Mouse (Mus musculus) embryonic facial prominence, embryonic 11.5 days (tissue): ENCODE measurements around the gene Lrrc75a. TPM values are rescaled to one million over a fixed set of nuclear protein-coding genes. Genes with fewer than 3 reads are reported as not detected.
"Not testable (repeated sequence)": the region's sequence is repeated elsewhere in the genome, so short reads cannot be mapped to it uniquely, and the experiment has no call there.

Source experiments
- ATAC-seq: fragments of 200-750 bp; cut with Nextera tagmentation; replicated peaks from 2 replicates; pipeline ENCODE4 v1.8.0; 2017; ENCODE audit warnings: low read depth; ENCODE audit not compliant: insufficient number of reproducible peaks, low FRiP score, low TSS enrichment
- DNase-seq: peaks from one replicate; pipeline ENCODE4 v3.0.0-alpha.2; 2015; ENCODE audit warnings: low spot score
- H3K27ac ChIP-seq: fragments of 300-500 bp; sonication (generic); replicated peaks from 2 replicates; pipeline ENCODE4 v1.5.1; 2014; ENCODE audit warnings: mild to moderate bottlenecking, low read depth, low read length, control low read depth
- H3K27me3 ChIP-seq: fragments of 300-500 bp; sonication (generic); 2 replicates; pipeline ENCODE4 v1.6.1; 2014; ENCODE audit warnings: mild to moderate bottlenecking, low read length, moderate library complexity, mixed read lengths; ENCODE audit not compliant: control insufficient read depth, insufficient read depth
- H3K36me3 ChIP-seq: fragments of 300-500 bp; sonication (generic); replicated peaks from 2 replicates; pipeline ENCODE4 v1.6.1; 2014; ENCODE audit warnings: low read depth, mild to moderate bottlenecking, low read length, moderate library complexity, mixed read lengths; ENCODE audit not compliant: control insufficient read depth, insufficient read depth
- H3K4me1 ChIP-seq: fragments of 300-500 bp; sonication (generic); 2 replicates; pipeline ENCODE4 v1.6.1; 2014; ENCODE audit warnings: low read length, mixed read lengths; ENCODE audit not compliant: control insufficient read depth, insufficient read depth
- H3K4me2 ChIP-seq: fragments of 300-500 bp; sonication (generic); 2 replicates; pipeline ENCODE4 v1.6.1; 2014; ENCODE audit warnings: low read depth, mild to moderate bottlenecking, control low read depth, low read length, moderate library complexity
- H3K4me3 ChIP-seq: fragments of 300-500 bp; sonication (generic); 2 replicates; pipeline ENCODE4 v1.5.1; 2014; ENCODE audit warnings: low read depth, low read length, control low read depth
- H3K9ac ChIP-seq: fragments of 300-500 bp; sonication (generic); replicated peaks from 2 replicates; pipeline ENCODE4 v1.6.1; 2014; ENCODE audit warnings: mild to moderate bottlenecking, control low read depth, low read length
- H3K9me3 ChIP-seq: fragments of 300-500 bp; sonication (generic); replicated peaks from 2 replicates; pipeline ENCODE4 v1.6.1; 2016; ENCODE audit warnings: mild to moderate bottlenecking, low read length, inconsistent platforms, mixed read lengths; ENCODE audit not compliant: control insufficient read depth
- WGBS: fragments of 180-500 bp; shearing (Covaris S2); extraction: QIAGEN DNeasy Blood & Tissue Kit; methylation state at CpG from one replicate; pipeline ENCODE4 v1.1.7; 2014; 5-methylcytosine and 5-hydroxymethylcytosine counted together
- polyA plus RNA-seq: library from polyadenylated mRNA; unstranded; fragments of >200 nt; fragmentation: Nextera tagmentation; extraction: Ambion mirVana; gene quantifications from 2 replicates; pipeline ENCODE4 v1.2.1, GENCODE M21; 2014

Lrrc75a gene
- polyA plus RNA-seq, 1 experiment from 2014 or later, result 14.2 TPM

DNA sequence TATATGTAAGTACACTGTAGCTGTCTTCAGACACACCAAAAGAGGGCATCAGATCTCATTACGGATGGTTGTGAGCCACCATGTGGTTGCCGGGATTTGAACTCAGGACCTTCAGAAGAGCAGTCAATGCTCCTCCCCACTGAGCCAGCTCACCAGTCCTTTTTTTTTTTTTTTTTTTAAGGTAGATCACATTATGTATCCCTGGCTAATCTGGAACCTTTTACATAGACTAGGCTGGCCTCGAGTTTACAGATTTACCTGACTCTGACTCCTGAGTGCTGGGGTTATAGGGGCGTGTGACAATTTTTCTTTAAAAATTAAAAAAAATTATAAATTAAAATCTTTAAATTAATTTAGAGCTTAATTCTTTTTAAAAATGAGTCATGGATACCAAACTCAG lies 1.5 kb upstream of the Lrrc75a start:
- not testable (repeated sequence) for H3K9me3 ChIP-seq, H3K9ac ChIP-seq, H3K27ac ChIP-seq, H3K4me3 ChIP-seq, DNase-seq, ATAC-seq, H3K4me2 ChIP-seq, H3K27me3 ChIP-seq, H3K36me3 ChIP-seq, H3K4me1 ChIP-seq
- WGBS, result 85% methylated on average over 4 of the region's 4 CpGs

DNA sequence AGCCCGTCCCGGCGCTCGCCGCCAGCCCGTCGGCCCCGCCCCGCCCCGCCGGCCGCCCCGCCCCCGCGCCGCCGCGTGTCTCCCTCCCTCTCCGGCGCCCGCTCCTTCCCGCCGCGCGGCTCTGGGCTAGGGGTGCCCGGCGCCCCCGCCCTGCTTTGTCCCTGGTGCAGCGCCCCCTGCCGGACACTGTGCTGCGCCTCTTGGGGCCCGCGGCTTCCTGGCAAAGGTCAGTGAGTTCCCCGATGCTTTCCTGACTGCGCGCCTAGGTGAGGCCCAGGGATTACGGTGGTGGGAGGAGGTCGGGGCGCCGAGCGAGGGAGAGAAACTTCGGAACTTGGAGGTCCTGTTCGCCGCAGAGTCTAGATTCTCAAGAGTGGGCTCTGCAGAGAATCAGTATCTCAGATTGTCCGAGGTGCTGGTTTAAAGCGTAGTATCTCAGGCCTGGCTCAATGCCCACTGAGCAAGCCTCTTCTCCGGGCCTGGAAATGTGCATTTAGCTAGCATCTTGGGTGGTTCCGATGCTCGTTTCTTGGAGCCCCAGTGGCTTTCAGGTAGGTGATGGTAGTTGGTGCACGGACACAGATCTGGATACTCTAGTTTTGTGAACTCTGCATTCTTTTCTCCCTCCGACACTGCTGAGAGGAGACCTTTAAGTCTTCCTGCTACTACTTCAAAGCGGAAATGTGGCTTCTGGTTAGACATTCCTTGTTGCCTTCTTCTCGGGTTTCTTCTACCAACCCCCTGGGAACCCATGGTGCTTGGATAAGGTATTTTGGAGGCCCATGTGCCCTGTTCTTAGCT lies 468 bp upstream of the Lrrc75a start, which contains the start of gene Mmgt2:
Mmgt2 (plus strand) TSS at position 74 of the 801 bp plus-strand sequence.
- peak within 1 kb of the TSS; percentile 85 for H3K9ac ChIP-seq
- H3K9me3 ChIP-seq, result no peaks in the 10 kb centered on the region
- H3K4me1 ChIP-seq, result peaks cover 7% of the 10 kb centered on the region
- ATAC-seq, result peak; percentile 93
- H3K27me3 ChIP-seq, result no peaks in the 10 kb centered on the region
- DNase-seq, result peak; percentile 96
- H3K27ac ChIP-seq, result peak within 1 kb of the TSS; percentile 83
- under 1% methylated on average over 29 of the region's 53 CpGs for WGBS
- no peaks in the 10 kb centered on the region; the same call in 1 of the 2 replicates for H3K36me3 ChIP-seq
- peak within 1 kb of the TSS; percentile 79 for H3K4me3 ChIP-seq
- peak within 1 kb of the TSS; percentile 96 for H3K4me2 ChIP-seq

DNA sequence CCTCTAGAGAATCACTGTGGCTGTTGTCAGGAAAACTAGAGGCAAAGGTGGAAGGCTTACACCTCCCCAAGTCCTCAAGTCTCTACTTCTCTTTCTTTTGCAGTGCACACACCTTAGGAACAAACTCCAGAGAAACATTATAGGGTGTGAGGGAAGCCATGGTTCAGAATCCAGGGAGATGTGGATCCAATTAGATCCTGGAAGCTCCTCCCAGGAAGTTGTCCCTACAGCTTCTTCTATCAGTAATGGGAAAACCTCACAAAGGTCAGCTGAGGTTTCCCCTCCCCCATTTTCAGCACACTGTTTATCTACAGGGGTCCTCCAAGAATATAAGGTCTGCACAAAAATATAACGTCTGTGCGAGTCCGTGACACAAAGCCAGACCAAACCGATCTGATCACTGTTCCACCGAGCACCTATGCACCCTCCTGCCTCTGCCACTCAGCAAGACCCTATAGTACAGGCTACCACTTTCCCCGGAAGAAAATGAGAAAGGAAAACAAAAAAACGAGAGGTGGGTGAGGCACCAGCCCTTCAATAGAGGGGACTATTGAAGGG lies 1.3 kb downstream of the Lrrc75a start:
- H3K27ac ChIP-seq, result no peak overlapping the region
- H3K27me3 ChIP-seq, result no peaks in the 10 kb centered on the region

DNA sequence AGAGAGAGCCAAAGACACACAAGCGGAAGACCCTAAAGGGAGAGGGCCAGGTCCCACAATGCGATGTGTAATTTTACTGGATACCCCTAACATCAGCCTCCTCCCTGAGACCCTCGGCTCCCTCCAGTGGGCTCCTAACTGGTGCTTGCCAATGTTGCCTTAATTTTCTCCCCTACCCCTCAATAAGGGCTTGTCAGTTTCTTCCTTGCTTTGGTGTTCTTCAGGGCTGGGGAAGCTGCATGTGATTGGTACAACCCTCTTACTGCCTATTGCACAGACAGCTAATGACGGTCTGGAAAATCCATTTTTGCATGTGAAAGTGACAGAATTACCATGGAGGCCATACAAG lies 1.9 kb downstream of the Lrrc75a start:
- no peak overlapping the region for H3K27ac ChIP-seq
- DNase-seq (no peak), ATAC-seq (no peak)
- no peaks in the 10 kb centered on the region for H3K36me3 ChIP-seq
- peak overlapping the region; percentile 79 for H3K4me3 ChIP-seq
- peak overlapping the region; percentile 32 for H3K4me2 ChIP-seq
- WGBS, result 59% methylated on average over 4 of the region's 4 CpGs
- peak overlapping the region; percentile 5 for H3K9ac ChIP-seq
- no peaks in the 10 kb centered on the region for H3K9me3 ChIP-seq
- peaks cover 7% of the 10 kb centered on the region for H3K4me1 ChIP-seq
- H3K27me3 ChIP-seq, result no peaks in the 10 kb centered on the region

More for the DNA sequence above, 1.3 kb downstream of the Lrrc75a start:
- no peaks in the 10 kb centered on the region for H3K9me3 ChIP-seq
- H3K4me3 ChIP-seq, result peak overlapping the region; percentile 79
- H3K9ac ChIP-seq, result no peak overlapping the region; the same call in 1 of the 2 replicates
- WGBS, result 43% methylated on average over 7 of the region's 7 CpGs
- no peaks in the 10 kb centered on the region for H3K36me3 ChIP-seq
- no peak for DNase-seq
- H3K4me2 ChIP-seq, result peak overlapping the region; percentile 96
- ATAC-seq, result 0 out of 2 replicates have a peak, but pooled peaks have one; percentile 3
- peaks cover 7% of the 10 kb centered on the region for H3K4me1 ChIP-seq

DNA sequence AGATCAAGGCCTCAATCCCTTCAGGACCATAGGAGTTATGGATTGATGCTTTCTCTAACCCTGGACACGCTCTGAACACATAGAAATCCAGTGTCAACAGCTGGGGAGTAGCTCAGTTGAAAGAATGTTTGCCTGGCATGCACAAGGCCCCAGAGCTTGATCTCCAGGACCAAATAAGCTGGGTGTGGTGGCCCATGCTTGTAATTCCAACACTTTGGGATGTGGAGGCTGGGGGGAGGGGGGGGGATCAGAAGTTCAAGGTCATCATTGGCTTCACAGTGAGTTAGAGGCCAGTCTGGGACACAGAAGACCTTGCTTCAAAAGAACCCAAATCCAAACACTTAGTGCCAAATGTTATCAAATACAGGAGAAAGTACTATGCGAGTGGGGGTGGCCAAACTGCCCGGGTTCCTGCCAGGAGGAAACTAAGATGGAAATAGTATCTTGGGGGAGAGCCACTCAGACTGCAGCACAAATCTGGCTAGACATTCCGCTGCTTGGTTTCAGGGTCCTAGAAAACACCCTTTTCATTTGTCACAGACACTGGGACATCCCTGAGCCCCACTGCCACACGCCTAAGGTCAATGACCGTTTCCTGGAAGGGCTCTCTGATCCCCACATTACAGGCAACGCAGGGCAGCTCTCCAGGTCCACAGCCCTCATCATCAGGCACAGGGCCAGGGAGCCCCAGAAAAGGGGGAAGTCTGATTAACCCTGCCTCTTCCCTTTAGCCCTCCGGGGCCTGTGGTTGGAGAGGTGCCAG lies 2.4 kb downstream of the Lrrc75a start:
- Histone ChIP-seq H3K9ac (peak overlapping the region; percentile 5), H3K4me2 (peak overlapping the region; percentile 32), H3K9me3 (no peaks in the 10 kb centered on the region), H3K4me1 (peaks cover 7% of the 10 kb centered on the region), H3K36me3 (no peaks in the 10 kb centered on the region), H3K27ac (no peak overlapping the region; the same call in 1 of the 2 replicates), H3K4me3 (peak overlapping the region; percentile 17), H3K27me3 (no peaks in the 10 kb centered on the region)
- peak; percentile 41 for DNase-seq
- no peak for ATAC-seq
- WGBS, result 31% methylated on average over 8 of the region's 8 CpGs

DNA sequence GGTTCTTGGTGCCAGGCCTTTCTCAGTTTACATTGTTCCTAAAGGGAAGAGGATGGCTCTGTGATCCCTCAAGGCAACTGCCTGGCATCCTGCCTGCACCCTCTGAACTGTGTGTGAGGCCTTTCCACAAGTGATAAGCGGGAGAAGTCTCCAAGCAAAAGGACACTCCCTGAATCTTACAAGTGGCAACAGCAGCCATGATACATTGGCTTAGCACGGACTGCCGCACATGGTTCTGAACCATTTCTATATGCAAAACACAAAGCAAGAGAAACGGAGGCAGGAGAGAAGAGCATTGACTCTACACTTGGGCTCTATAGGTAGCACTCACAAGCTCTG lies 3.0 kb downstream of the Lrrc75a start:
- DNase-seq (no peak), ATAC-seq (no peak)
- H3K9ac ChIP-seq, result no peak overlapping the region
- WGBS, result 84% methylated on average over 4 of the region's 4 CpGs
- H3K27me3 ChIP-seq, result no peaks in the 10 kb centered on the region
- H3K36me3 ChIP-seq, result no peaks in the 10 kb centered on the region
- H3K4me2 ChIP-seq, result no peak overlapping the region
- H3K4me1 ChIP-seq, result peaks cover 7% of the 10 kb centered on the region
- no peak overlapping the region for H3K4me3 ChIP-seq
- no peak overlapping the region for H3K27ac ChIP-seq
- no peaks in the 10 kb centered on the region for H3K9me3 ChIP-seq

DNA sequence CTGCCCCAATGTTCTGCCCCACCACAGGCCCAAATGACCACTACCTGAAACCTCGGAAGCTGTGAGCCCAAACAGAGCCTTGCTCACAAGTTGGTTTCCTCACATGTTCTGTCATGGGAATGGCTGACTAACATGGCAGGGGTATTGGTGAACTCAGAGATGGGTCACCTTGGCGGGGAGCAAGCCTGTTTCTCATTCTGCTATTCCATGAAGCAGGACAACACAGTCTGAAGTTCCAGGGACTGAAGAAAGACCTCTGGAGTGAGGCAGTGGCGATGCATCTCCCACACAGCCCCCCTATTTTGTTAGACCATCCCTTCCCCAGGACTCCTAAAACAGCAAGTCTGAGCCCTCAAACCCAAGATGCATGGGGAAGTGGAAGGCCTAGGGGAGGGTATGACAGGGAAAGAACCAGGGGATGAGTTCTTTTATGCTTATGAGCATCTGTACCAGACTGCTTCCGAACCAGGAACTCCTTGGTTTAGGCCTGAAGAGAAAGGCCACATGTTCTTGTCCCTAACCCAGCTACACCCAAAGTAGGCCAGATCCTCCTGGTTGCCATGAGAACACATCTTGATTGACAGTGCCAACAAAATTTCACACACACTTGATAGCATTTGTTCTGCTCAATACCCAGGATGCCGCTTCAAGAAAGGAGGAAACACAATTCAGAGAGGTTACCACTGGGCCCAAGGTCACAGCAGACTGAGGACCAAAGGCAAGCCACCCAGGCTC lies 3.6 kb downstream of the Lrrc75a start:
- peaks cover 7% of the 10 kb centered on the region for H3K4me1 ChIP-seq
- no peak overlapping the region for H3K9ac ChIP-seq
- H3K36me3 ChIP-seq, result no peaks in the 10 kb centered on the region
- H3K9me3 ChIP-seq, result no peaks in the 10 kb centered on the region
- no peak for ATAC-seq
- 88% methylated on average over 5 of the region's 5 CpGs for WGBS
- no peak for DNase-seq
- no peaks in the 10 kb centered on the region for H3K27me3 ChIP-seq
- no peak overlapping the region for H3K4me3 ChIP-seq
- no peak overlapping the region for H3K27ac ChIP-seq
- H3K4me2 ChIP-seq, result no peak overlapping the region
